ENCODE assay signal across 8 mouse cellular contexts in the genomic region with DNA sequence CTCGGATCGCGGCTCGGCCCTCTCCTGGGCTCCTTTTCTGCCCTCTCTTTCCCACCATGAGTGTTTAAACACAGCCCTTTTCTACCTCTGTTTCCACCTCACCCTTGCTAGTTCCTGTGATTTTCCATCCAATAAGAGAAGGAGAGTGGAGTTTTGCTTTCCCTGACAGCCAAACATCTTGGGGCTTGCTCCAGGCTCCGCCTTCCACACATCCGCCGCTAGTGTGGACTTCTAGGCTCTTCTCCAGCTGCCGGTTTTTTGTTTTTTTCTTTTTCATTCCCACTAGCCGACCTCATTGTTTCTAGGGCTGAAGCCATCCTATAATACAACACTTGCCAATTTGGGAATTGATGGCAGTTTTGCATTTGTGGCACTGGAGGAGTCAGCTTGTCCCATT. TPM values are rescaled to one million over a fixed set of nuclear protein-coding genes. Genes with fewer than 3 reads are reported as not detected.
DNase-seq lines count a peak whose midpoint lies in the region; ATAC-seq lines count a peak whose summit lies in the region.

No protein-coding gene starts in this region.

- H3K36me3 ChIP-seq in hindbrain, embryonic 10.5 days: peaks cover 5% of the 10 kb centered on the region; the same call in 1 of the 2 replicates
- H3K36me3 ChIP-seq in lung, embryonic 16.5 days (ENCODE audit: control insufficient read depth, insufficient read depth, low read length): no peaks in the 10 kb centered on the region

- H3K4me2 ChIP-seq in lung, embryonic 16.5 days (ENCODE audit: low read depth, low read length): peak overlapping the region; percentile 54

- no peaks in the 10 kb centered on the region for H3K27me3 ChIP-seq in hindbrain, embryonic 10.5 days (ENCODE audit: insufficient read depth, poor library complexity, severe bottlenecking)
- no peaks in the 10 kb centered on the region for H3K27me3 ChIP-seq in lung, embryonic 16.5 days (ENCODE audit: control insufficient read depth, insufficient read depth, low read depth, low read length)

- DNase-seq in NIH3T3 (ENCODE audit: low read depth): peak; percentile 90
- DNase-seq in cerebellum, adult 9-11 months: peak; percentile 84
- peak; percentile 57 to 81 for DNase-seq in frontal cortex, adult 2 months (ENCODE audit: extremely low spot score in 1 of 2, low spot score in 1 of 2)
- DNase-seq in hindbrain, embryonic 10.5 days (ENCODE audit: low spot score): peak; percentile 66
- peak; percentile 84 for DNase-seq in layer of hippocampus, adult 9-11 months
- peak; percentile 52 for DNase-seq in ovary, postnatal 10 days (ENCODE audit: low spot score)
- peak; percentile 81 for DNase-seq in thymus, postnatal 0 days (ENCODE audit: low spot score)

- peak overlapping the region; percentile 42 for H3K4me3 ChIP-seq in hindbrain, embryonic 10.5 days
- peak overlapping the region; percentile 37 for H3K4me3 ChIP-seq in lung, embryonic 16.5 days (ENCODE audit: low read length)

- peak overlapping the region; percentile 96 for H3K27ac ChIP-seq in hindbrain, embryonic 10.5 days
- peak overlapping the region; percentile 95 for H3K27ac ChIP-seq in lung, embryonic 16.5 days (ENCODE audit: low read length)

- H3K9ac ChIP-seq in lung, embryonic 16.5 days (ENCODE audit: low read length): peak overlapping the region; percentile 66

- 5% methylated on average over 9 of the region's 9 CpGs for WGBS in hindbrain, embryonic 10.5 days
- under 1% methylated on average over 9 of the region's 9 CpGs for WGBS in lung, embryonic 16.5 days

- peaks cover 51% of the 10 kb centered on the region for H3K4me1 ChIP-seq in hindbrain, embryonic 10.5 days (replicated peaks)
- H3K4me1 ChIP-seq in lung, embryonic 16.5 days (replicated peaks; ENCODE audit: control insufficient read depth, insufficient read depth, low read length): peaks cover 27% of the 10 kb centered on the region

- no peaks in the 10 kb centered on the region for H3K9me3 ChIP-seq in hindbrain, embryonic 10.5 days
- no peaks in the 10 kb centered on the region for H3K9me3 ChIP-seq in lung, embryonic 16.5 days (ENCODE audit: control insufficient read depth, low read length)

- ATAC-seq in lung, embryonic 16.5 days (ENCODE audit: low read depth): peak; percentile 59

RNA-seq across cellular contexts. Expression of a gene that starts 2.8 kb away (rescaled TPM):
- polyA plus RNA-seq in frontal cortex, adult 2 months (2012; rRNA removed): 19.2 and 19.6 TPM in 2 replicates
- polyA plus RNA-seq in hindbrain, embryonic 10.5 days (2016; fragmentation: Nextera tagmentation; extraction: Ambion mirVana): 33.8 and 40.1 TPM in 2 replicates
- polyA plus RNA-seq in lung, embryonic 16.5 days (2015; fragmentation: Nextera tagmentation; extraction: Ambion mirVana): 33.0 and 38.3 TPM in 2 replicates
- polyA plus RNA-seq in thymus, postnatal 0 days (2015; fragmentation: Nextera tagmentation; extraction: Ambion mirVana): 34.4 and 38.7 TPM in 2 replicates

RNA-seq across cellular contexts. Expression of a gene that starts 34.4 kb away (rescaled TPM):
- 502 and 559 TPM in 2 replicates for polyA plus RNA-seq in frontal cortex, adult 2 months (2012; rRNA removed)
- 2,706 and 3,181 TPM in 2 replicates for polyA plus RNA-seq in hindbrain, embryonic 10.5 days (2016; fragmentation: Nextera tagmentation; extraction: Ambion mirVana)
- polyA plus RNA-seq in lung, embryonic 16.5 days (2015; fragmentation: Nextera tagmentation; extraction: Ambion mirVana): 2,527 and 2,659 TPM in 2 replicates
- polyA plus RNA-seq in thymus, postnatal 0 days (2015; fragmentation: Nextera tagmentation; extraction: Ambion mirVana): 2,900 and 2,949 TPM in 2 replicates

RNA-seq across cellular contexts. Expression of a gene that starts 44.8 kb away (rescaled TPM):
- 0.69 and 1.8 TPM in 2 replicates for polyA plus RNA-seq in frontal cortex, adult 2 months (2012; rRNA removed)
- polyA plus RNA-seq in hindbrain, embryonic 10.5 days (2016; fragmentation: Nextera tagmentation; extraction: Ambion mirVana): 0.13 TPM in 1 of 2 replicates, not detected in the other
- polyA plus RNA-seq in lung, embryonic 16.5 days (2015; fragmentation: Nextera tagmentation; extraction: Ambion mirVana): 0.20 and 0.23 TPM in 2 replicates
- polyA plus RNA-seq in thymus, postnatal 0 days (2015; fragmentation: Nextera tagmentation; extraction: Ambion mirVana): 0.86 and 0.98 TPM in 2 replicates

RNA-seq across cellular contexts. Expression of a gene that starts 56.0 kb away (rescaled TPM):
- 35.6 and 39.2 TPM in 2 replicates for polyA plus RNA-seq in frontal cortex, adult 2 months (2012; rRNA removed)
- polyA plus RNA-seq in hindbrain, embryonic 10.5 days (2016; fragmentation: Nextera tagmentation; extraction: Ambion mirVana): 125 and 138 TPM in 2 replicates
- polyA plus RNA-seq in lung, embryonic 16.5 days (2015; fragmentation: Nextera tagmentation; extraction: Ambion mirVana): 80.7 and 84.3 TPM in 2 replicates
- polyA plus RNA-seq in thymus, postnatal 0 days (2015; fragmentation: Nextera tagmentation; extraction: Ambion mirVana): 142 and 147 TPM in 2 replicates

Comparison
In these comparisons a context has a peak if more than half of its experiments do, and no peak if none do; other contexts are left out.
1. Peak in every context shown above with its lines: DNase-seq, ATAC-seq, H3K4me3 ChIP-seq and H3K27ac ChIP-seq.